Mouse (Mus musculus): ENCODE data around the gene Olfr1234. TPM values are rescaled to one million over a fixed set of nuclear protein-coding genes. Genes with fewer than 3 reads are reported as not detected.

The Olfr1234 gene
- not detected in 2 replicates for polyA plus RNA-seq (2014; fragmentation: Nextera tagmentation; extraction: Ambion mirVana)

DNA sequence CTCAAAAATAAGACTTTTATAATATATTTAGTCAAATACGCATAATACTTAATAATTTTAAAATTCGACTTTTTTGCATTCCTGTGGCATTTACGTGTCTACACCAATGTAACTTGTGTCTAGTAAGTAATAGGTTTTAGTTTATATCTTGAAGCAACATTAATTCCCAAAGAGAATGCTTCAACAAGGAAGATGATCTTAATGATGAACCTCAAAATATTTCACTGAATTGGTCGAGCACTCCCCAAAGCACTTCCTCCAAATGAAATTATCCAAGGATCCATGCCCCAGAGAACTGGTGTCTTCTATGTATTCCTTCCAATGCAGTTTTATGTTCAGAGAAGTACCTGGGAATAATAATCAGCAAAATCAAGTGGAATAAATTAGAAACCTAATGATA, at the start of gene Olfr1234:
Olfr1234 (minus strand) TSS at position 101 of the 400 bp plus-strand sequence.
- Histone ChIP-seq H3K27me3 (replicated peaks; ENCODE audit: control insufficient read depth, insufficient read depth, low read length) (no peaks in the 10 kb centered on the region), H3K4me3 (ENCODE audit: low read depth, low read length) (no peak within 1 kb of the TSS), H3K4me1 (replicated peaks; ENCODE audit: control insufficient read depth, insufficient read depth, low read length) (no peaks in the 10 kb centered on the region), H3K4me2 (no peak within 1 kb of the TSS), H3K9ac (ENCODE audit: low read depth, low read length) (no peak within 1 kb of the TSS), H3K27ac (ENCODE audit: low read depth, low read length) (no peak within 1 kb of the TSS), H3K36me3 (ENCODE audit: control insufficient read depth, insufficient read depth, low read length) (no peaks in the 10 kb centered on the region), H3K9me3 (ENCODE audit: control insufficient read depth, low read length) (no peaks in the 10 kb centered on the region)
- DNase-seq (ENCODE audit: low spot score) (no peak), ATAC-seq (replicated peaks; ENCODE audit: low FRiP score) (no peak)
- 80% methylated on average over 4 of the region's 4 CpGs for WGBS

- Histone ChIP-seq H3K4me2 (no peak within 1 kb of the TSS), H3K36me3 (ENCODE audit: control insufficient read depth, insufficient read depth, low read length) (no peaks in the 10 kb centered on the region), H3K9me3 (ENCODE audit: control insufficient read depth, low read length) (no peaks in the 10 kb centered on the region), H3K9ac (ENCODE audit: low read depth, low read length) (no peak within 1 kb of the TSS), H3K27ac (ENCODE audit: low read depth, low read length) (no peak within 1 kb of the TSS), H3K27me3 (replicated peaks; ENCODE audit: control insufficient read depth, insufficient read depth, low read length) (no peaks in the 10 kb centered on the region), H3K4me3 (ENCODE audit: low read depth, low read length) (no peak within 1 kb of the TSS), H3K4me1 (replicated peaks; ENCODE audit: control insufficient read depth, insufficient read depth, low read length) (no peaks in the 10 kb centered on the region)
- 90% methylated on average over 2 of the region's 2 CpGs for WGBS
- DNase-seq (ENCODE audit: low spot score) = no peak
- no peak for ATAC-seq (replicated peaks; ENCODE audit: low FRiP score)
Observed at GRCm38 (mm10) chr2:89409576-89409975, 44.9 kb upstream of the Olfr1234 start, which contains the start of gene Olfr1238. Gene Olfr1238, minus strand, starts transcription at chr2:89409676.

DNA sequence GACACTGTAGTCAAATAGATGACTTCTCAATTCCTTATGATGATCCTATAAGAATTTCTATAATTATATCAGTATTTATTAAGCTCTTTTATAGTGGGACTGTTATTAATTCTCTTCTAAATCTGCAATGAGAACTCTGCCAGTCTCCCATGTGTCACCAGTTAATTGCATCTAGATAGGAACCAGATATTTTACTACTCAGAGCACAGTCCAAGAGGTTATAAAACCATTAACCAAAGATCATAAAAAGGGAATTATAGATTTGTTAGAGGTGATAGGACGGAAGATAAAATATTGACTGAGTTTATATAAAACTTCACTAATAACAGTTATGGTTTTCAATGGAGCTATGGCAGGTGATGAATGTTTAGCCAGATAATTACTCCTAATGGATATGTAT, 36.2 kb upstream of the Olfr1234 start:
- H3K9me3 ChIP-seq (ENCODE audit: control insufficient read depth, low read length) = no peaks in the 10 kb centered on the region
- 83% methylated on average over 1 of the region's 1 CpGs for WGBS
- no peaks in the 10 kb centered on the region for H3K4me1 ChIP-seq (replicated peaks; ENCODE audit: control insufficient read depth, insufficient read depth, low read length)
- no peak overlapping the region for H3K9ac ChIP-seq (ENCODE audit: low read depth, low read length)
- no peak for DNase-seq (ENCODE audit: low spot score)
- H3K4me3 ChIP-seq (ENCODE audit: low read depth, low read length) = no peak overlapping the region
- no peak overlapping the region for H3K4me2 ChIP-seq
- H3K36me3 ChIP-seq (ENCODE audit: control insufficient read depth, insufficient read depth, low read length) = no peaks in the 10 kb centered on the region
- ATAC-seq (replicated peaks; ENCODE audit: low FRiP score) = no peak
- no peaks in the 10 kb centered on the region for H3K27me3 ChIP-seq (replicated peaks; ENCODE audit: control insufficient read depth, insufficient read depth, low read length)
- no peak overlapping the region for H3K27ac ChIP-seq (ENCODE audit: low read depth, low read length)

- H3K27ac ChIP-seq (ENCODE audit: low read depth, low read length) = no peak within 1 kb of the TSS
- H3K9me3 ChIP-seq (ENCODE audit: control insufficient read depth, low read length) = peaks cover 3% of the 10 kb centered on the region; the same call in 1 of the 2 replicates
- H3K4me1 ChIP-seq (replicated peaks; ENCODE audit: control insufficient read depth, insufficient read depth, low read length) = no peaks in the 10 kb centered on the region
- H3K4me3 ChIP-seq (ENCODE audit: low read depth, low read length) = no peak within 1 kb of the TSS
- no peak for ATAC-seq (replicated peaks; ENCODE audit: low FRiP score)
- H3K36me3 ChIP-seq (ENCODE audit: control insufficient read depth, insufficient read depth, low read length) = no peaks in the 10 kb centered on the region
- H3K27me3 ChIP-seq (replicated peaks; ENCODE audit: control insufficient read depth, insufficient read depth, low read length) = no peaks in the 10 kb centered on the region
- no peak within 1 kb of the TSS for H3K9ac ChIP-seq (ENCODE audit: low read depth, low read length)
- no peak for DNase-seq (ENCODE audit: low spot score)
- H3K4me2 ChIP-seq = no peak within 1 kb of the TSS
Observed at GRCm38 (mm10) chr2:89342298-89342697, 22.4 kb downstream of the Olfr1234 start, which contains the start of gene Olfr1233. Gene Olfr1233, minus strand, starts transcription at chr2:89342398.

- Histone ChIP-seq H3K4me2 (no peak within 1 kb of the TSS), H3K27me3 (replicated peaks; ENCODE audit: control insufficient read depth, insufficient read depth, low read length) (no peaks in the 10 kb centered on the region), H3K4me1 (replicated peaks; ENCODE audit: control insufficient read depth, insufficient read depth, low read length) (no peaks in the 10 kb centered on the region), H3K9me3 (ENCODE audit: control insufficient read depth, low read length) (no peaks in the 10 kb centered on the region), H3K27ac (ENCODE audit: low read depth, low read length) (no peak within 1 kb of the TSS), H3K4me3 (ENCODE audit: low read depth, low read length) (no peak within 1 kb of the TSS), H3K36me3 (ENCODE audit: control insufficient read depth, insufficient read depth, low read length) (no peaks in the 10 kb centered on the region), H3K9ac (ENCODE audit: low read depth, low read length) (no peak within 1 kb of the TSS)
- no peak for DNase-seq (ENCODE audit: low spot score)
- ATAC-seq (replicated peaks; ENCODE audit: low FRiP score) = no peak
Observed at GRCm38 (mm10) chr2:89329575-89329974, 35.1 kb downstream of the Olfr1234 start, which contains the start of gene Olfr1232. Gene Olfr1232, minus strand, starts transcription at chr2:89329675.

Other genes with a start within 250 kb of the Olfr1234 start
- not detected in 2 replicates for gene Olfr1221, start 247.6 kb downstream of the Olfr1234 start, polyA plus RNA-seq (2014; fragmentation: Nextera tagmentation; extraction: Ambion mirVana)
- not detected in 2 replicates for gene Olfr1222, start 231.8 kb downstream of the Olfr1234 start, polyA plus RNA-seq (2014; fragmentation: Nextera tagmentation; extraction: Ambion mirVana)
- not detected in 2 replicates for gene Olfr1223, start 213.3 kb downstream of the Olfr1234 start, polyA plus RNA-seq (2014; fragmentation: Nextera tagmentation; extraction: Ambion mirVana)
- gene Olfr1224-ps1, start 200.8 kb downstream of the Olfr1234 start, polyA plus RNA-seq (2014; fragmentation: Nextera tagmentation; extraction: Ambion mirVana) = not detected in 2 replicates
- not detected in 2 replicates for gene Olfr1225, start 190.2 kb downstream of the Olfr1234 start, polyA plus RNA-seq (2014; fragmentation: Nextera tagmentation; extraction: Ambion mirVana)
- gene Olfr1226, start 164.8 kb downstream of the Olfr1234 start, polyA plus RNA-seq (2014; fragmentation: Nextera tagmentation; extraction: Ambion mirVana) = not detected in 2 replicates
- gene Olfr1228, start 110.8 kb downstream of the Olfr1234 start, polyA plus RNA-seq (2014; fragmentation: Nextera tagmentation; extraction: Ambion mirVana) = not detected in 2 replicates
- gene Olfr1229, start 76.9 kb downstream of the Olfr1234 start, polyA plus RNA-seq (2014; fragmentation: Nextera tagmentation; extraction: Ambion mirVana) = not detected in 2 replicates
- not detected in 2 replicates for gene Olfr1230, start 67.6 kb downstream of the Olfr1234 start, polyA plus RNA-seq (2014; fragmentation: Nextera tagmentation; extraction: Ambion mirVana)
- gene Olfr1231, start 57.8 kb downstream of the Olfr1234 start, polyA plus RNA-seq (2014; fragmentation: Nextera tagmentation; extraction: Ambion mirVana) = not detected in 2 replicates
- gene Olfr1232, start 35.2 kb downstream of the Olfr1234 start, polyA plus RNA-seq (2014; fragmentation: Nextera tagmentation; extraction: Ambion mirVana) = not detected in 2 replicates
- gene Olfr1233, start 22.5 kb downstream of the Olfr1234 start, polyA plus RNA-seq (2014; fragmentation: Nextera tagmentation; extraction: Ambion mirVana) = not detected in 2 replicates
- not detected in 2 replicates for gene Olfr1238, start 44.8 kb upstream of the Olfr1234 start, polyA plus RNA-seq (2014; fragmentation: Nextera tagmentation; extraction: Ambion mirVana)
- gene Olfr1239, start 55.5 kb upstream of the Olfr1234 start, polyA plus RNA-seq (2014; fragmentation: Nextera tagmentation; extraction: Ambion mirVana) = not detected in 2 replicates
- gene Olfr1240, start 78.1 kb upstream of the Olfr1234 start, polyA plus RNA-seq (2014; fragmentation: Nextera tagmentation; extraction: Ambion mirVana) = not detected in 2 replicates
- not detected in 2 replicates for gene Olfr1241, start 122.3 kb upstream of the Olfr1234 start, polyA plus RNA-seq (2014; fragmentation: Nextera tagmentation; extraction: Ambion mirVana)
- gene Olfr1242, start 133.5 kb upstream of the Olfr1234 start, polyA plus RNA-seq (2014; fragmentation: Nextera tagmentation; extraction: Ambion mirVana) = not detected in 2 replicates
- not detected in 2 replicates for gene Olfr1243, start 166.6 kb upstream of the Olfr1234 start, polyA plus RNA-seq (2014; fragmentation: Nextera tagmentation; extraction: Ambion mirVana)
- not detected in 2 replicates for gene Olfr1245, start 213.6 kb upstream of the Olfr1234 start, polyA plus RNA-seq (2014; fragmentation: Nextera tagmentation; extraction: Ambion mirVana)
- not detected in 2 replicates for gene Olfr1246, start 228.3 kb upstream of the Olfr1234 start, polyA plus RNA-seq (2014; fragmentation: Nextera tagmentation; extraction: Ambion mirVana)
- gene Olfr1247, start 249.3 kb upstream of the Olfr1234 start, polyA plus RNA-seq (2014; fragmentation: Nextera tagmentation; extraction: Ambion mirVana) = not detected in 2 replicates

All from liver, embryonic 11.5 days (tissue).